Mouse (Mus musculus) MEL (cell line): ENCODE measurements around the gene Rad51. TPM values are rescaled to one million over a fixed set of nuclear protein-coding genes. Genes with fewer than 3 reads are reported as not detected.

Source experiments
- DNase-seq: peaks from one replicate; pipeline ENCODE4 v3.0.0; 2011; ENCODE audit warnings: low read depth, low spot score
- H3K27ac ChIP-seq: 2 replicates; pipeline ENCODE4 v1.5.1; 2012; ENCODE audit warnings: low read depth, mild to moderate bottlenecking, control low read depth, low read length, moderate library complexity; ENCODE audit not compliant: control insufficient read depth
- H3K27me3 ChIP-seq, 2 experiments: fragments of 150-350 bp in 1 of 2; sonication (generic) in 1 of 2; 2 replicates each; pipeline ENCODE4 v1.6.1; 2012; ENCODE audit warnings: low read length in 2 of 2, mild to moderate bottlenecking in 2 of 2, improper control_type of control experiment in 1 of 2, moderate library complexity in 1 of 2; ENCODE audit not compliant: insufficient read depth in 2 of 2, control insufficient read depth in 1 of 2
- H3K36me3 ChIP-seq, 2 experiments: 2 replicates each; pipeline ENCODE4 v1.6.1; 2012 to 2014; ENCODE audit warnings: low read length in 2 of 2, improper control_type of control experiment in 1 of 2, inconsistent platforms in 1 of 2, mild to moderate bottlenecking in 1 of 2; ENCODE audit not compliant: insufficient read depth in 2 of 2, control insufficient read depth in 1 of 2
- H3K4me1 ChIP-seq, 2 experiments: fragments of 150-350 bp in 1 of 2; sonication (generic) in 1 of 2; 2 replicates each; pipeline ENCODE4 v1.6.1; 2012; ENCODE audit warnings: low read length in 2 of 2, improper control_type of control experiment in 1 of 2, mild to moderate bottlenecking in 1 of 2; ENCODE audit not compliant: insufficient read depth in 2 of 2, control insufficient read depth in 1 of 2
- H3K4me3 ChIP-seq, 2 experiments: fragments of 150-350 bp in 1 of 2; sonication (generic) in 1 of 2; 2 replicates each; pipeline ENCODE4 v1.5.1; 2012; ENCODE audit warnings: low read depth in 2 of 2, low read length in 2 of 2, mild to moderate bottlenecking in 2 of 2, moderate library complexity in 2 of 2, control low read depth in 1 of 2, improper control_type of control experiment in 1 of 2; ENCODE audit not compliant: control insufficient read depth in 1 of 2, insufficient read depth in 1 of 2
- H3K79me2 ChIP-seq: 2 replicates; pipeline ENCODE4 v1.6.1; 2012; ENCODE audit warnings: mild to moderate bottlenecking, low read length, moderate library complexity; ENCODE audit not compliant: control insufficient read depth, poor library complexity, insufficient read depth
- H3K9ac ChIP-seq: 2 replicates; pipeline ENCODE4 v1.6.1; 2012; ENCODE audit warnings: low read depth, mild to moderate bottlenecking, control low read depth, low read length, moderate library complexity; ENCODE audit not compliant: control insufficient read depth, poor library complexity, severe bottlenecking
- H3K9me3 ChIP-seq: fragments of 150-350 bp; sonication (generic); replicated peaks from 2 replicates; pipeline ENCODE4 v1.6.1; 2012; ENCODE audit warnings: mild to moderate bottlenecking, low read length, improper control_type of control experiment, moderate library complexity; ENCODE audit not compliant: insufficient read depth
- BHLHE40 ChIP-seq: IDR thresholded peaks from 2 replicates; pipeline ENCODE4 v1.6.1; 2012; ENCODE audit warnings: low read depth, mild to moderate bottlenecking, inconsistent platforms, low read length, improper control_type of control experiment, borderline replicate concordance
- CHD1 ChIP-seq: IDR thresholded peaks from 2 replicates; pipeline ENCODE4 v1.6.1; 2012; ENCODE audit warnings: low read depth, mild to moderate bottlenecking, inconsistent platforms, low read length, improper control_type of control experiment
- CHD2 ChIP-seq: IDR thresholded peaks from 2 replicates; pipeline ENCODE4 v1.6.1; 2011; ENCODE audit warnings: low read length, improper control_type of control experiment
- CTCF ChIP-seq, 3 experiments: IDR thresholded peaks in 2 of 3; conservative IDR thresholded peaks in 1 of 3; 2 replicates each; pipeline ENCODE4 v1.5.1; 2011 to 2012; ENCODE audit warnings: low read length in 3 of 3, low read depth in 2 of 3, mild to moderate bottlenecking in 2 of 3, improper control_type of control experiment in 1 of 3, inconsistent platforms in 1 of 3, mixed read lengths in 1 of 3, moderate library complexity in 1 of 3; ENCODE audit not compliant: control insufficient read depth in 1 of 3, insufficient read depth in 1 of 3, poor library complexity in 1 of 3, severe bottlenecking in 1 of 3
- E2F4 ChIP-seq: IDR thresholded peaks from 2 replicates; pipeline ENCODE4 v1.6.1; 2011; ENCODE audit warnings: low read depth, low read length, improper control_type of control experiment, borderline replicate concordance
- ELF1 ChIP-seq: IDR thresholded peaks from 2 replicates; pipeline ENCODE4 v1.6.1; 2014; ENCODE audit warnings: low read depth, mild to moderate bottlenecking, inconsistent platforms, low read length, improper control_type of control experiment, moderate library complexity
- EP300 ChIP-seq, 2 experiments: IDR thresholded peaks; 2 replicates each; pipeline ENCODE4 v1.6.1; 2011; ENCODE audit warnings: improper control_type of control experiment in 2 of 2, low read length in 2 of 2, low read depth in 1 of 2, mild to moderate bottlenecking in 1 of 2
- ETS1 ChIP-seq: IDR thresholded peaks from 2 replicates; pipeline ENCODE4 v1.6.1; 2012; ENCODE audit warnings: low read depth, mild to moderate bottlenecking, inconsistent platforms, low read length, improper control_type of control experiment, moderate library complexity
- GABPA ChIP-seq: IDR thresholded peaks from 2 replicates; pipeline ENCODE4 v1.6.1; 2012; ENCODE audit warnings: low read depth, mild to moderate bottlenecking, inconsistent platforms, low read length, improper control_type of control experiment, moderate library complexity
- GATA1 ChIP-seq: IDR thresholded peaks from 2 replicates; pipeline ENCODE4 v1.6.1; 2011; ENCODE audit warnings: low read depth, low read length, improper control_type of control experiment
- HCFC1 ChIP-seq: IDR thresholded peaks from 2 replicates; pipeline ENCODE4 v1.6.1; 2012; ENCODE audit warnings: low read depth, mild to moderate bottlenecking, inconsistent platforms, low read length, improper control_type of control experiment, moderate library complexity
- JUND ChIP-seq: IDR thresholded peaks from 2 replicates; pipeline ENCODE4 v1.6.1; 2011; ENCODE audit warnings: low read depth, mild to moderate bottlenecking, improper control_type of control experiment, low read length
- KAT2A ChIP-seq: conservative IDR thresholded peaks from 2 replicates; pipeline ENCODE4 v1.6.1; 2012; ENCODE audit warnings: low read depth, low read length, improper control_type of control experiment, inconsistent platforms
- MAFK ChIP-seq: IDR thresholded peaks from 2 replicates; pipeline ENCODE4 v1.6.1; 2011; ENCODE audit warnings: low read depth, mild to moderate bottlenecking, low read length, improper control_type of control experiment, borderline replicate concordance
- MAX ChIP-seq: IDR thresholded peaks from 2 replicates; pipeline ENCODE4 v1.6.1; 2011; ENCODE audit warnings: low read length, improper control_type of control experiment
- MAZ ChIP-seq: IDR thresholded peaks from 2 replicates; pipeline ENCODE4 v1.6.1; 2012; ENCODE audit warnings: low read depth, mild to moderate bottlenecking, inconsistent platforms, low read length, improper control_type of control experiment
- MEF2A ChIP-seq: IDR thresholded peaks from 2 replicates; pipeline ENCODE4 v1.6.1; 2014; ENCODE audit warnings: low read depth, mild to moderate bottlenecking, inconsistent platforms, low read length, improper control_type of control experiment; ENCODE audit not compliant: poor library complexity, insufficient replicate concordance, severe bottlenecking; ENCODE audit errors: extremely low read depth
- MXI1 ChIP-seq: IDR thresholded peaks from 2 replicates; pipeline ENCODE4 v1.6.1; 2011; ENCODE audit warnings: mild to moderate bottlenecking, low read depth, low read length, improper control_type of control experiment
- MYB ChIP-seq: IDR thresholded peaks from 2 replicates; pipeline ENCODE4 v1.6.1; 2011; ENCODE audit warnings: mild to moderate bottlenecking, low read depth, low read length, improper control_type of control experiment
- MYC ChIP-seq: IDR thresholded peaks from 2 replicates; pipeline ENCODE4 v1.6.1; 2011; ENCODE audit warnings: low read depth, mild to moderate bottlenecking, low read length, improper control_type of control experiment, moderate library complexity
- NELFE ChIP-seq: IDR thresholded peaks from 2 replicates; pipeline ENCODE4 v1.6.1; 2011; ENCODE audit warnings: low read depth, low read length, improper control_type of control experiment
- NRF1 ChIP-seq: IDR thresholded peaks from 2 replicates; pipeline ENCODE4 v1.6.1; 2014; ENCODE audit warnings: low read depth, mild to moderate bottlenecking, inconsistent platforms, low read length, improper control_type of control experiment, moderate library complexity; ENCODE audit not compliant: poor library complexity, insufficient read depth, severe bottlenecking
- POLR2A ChIP-seq, 2 experiments: IDR thresholded peaks; 2 replicates each; pipeline ENCODE4 v1.6.1; 2011 to 2012; ENCODE audit warnings: low read length in 2 of 2, mild to moderate bottlenecking in 2 of 2, control low read depth in 1 of 2, improper control_type of control experiment in 1 of 2, low read depth in 1 of 2, moderate library complexity in 1 of 2; ENCODE audit not compliant: control insufficient read depth in 1 of 2, insufficient read depth in 1 of 2, poor library complexity in 1 of 2
- RAD21 ChIP-seq: IDR thresholded peaks from 2 replicates; pipeline ENCODE4 v1.6.1; 2011; ENCODE audit warnings: mild to moderate bottlenecking, low read depth, low read length, improper control_type of control experiment
- RCOR1 ChIP-seq: IDR thresholded peaks from 2 replicates; pipeline ENCODE4 v1.6.1; 2012; ENCODE audit warnings: low read depth, mild to moderate bottlenecking, inconsistent platforms, low read length, improper control_type of control experiment
- SIN3A ChIP-seq: IDR thresholded peaks from 2 replicates; pipeline ENCODE4 v1.6.1; 2012; ENCODE audit warnings: low read length, improper control_type of control experiment, inconsistent platforms
- TAL1 ChIP-seq: IDR thresholded peaks from 2 replicates; pipeline ENCODE4 v1.6.1; 2012; ENCODE audit warnings: mild to moderate bottlenecking, inconsistent platforms, low read length, moderate library complexity, mixed read lengths
- TBP ChIP-seq: IDR thresholded peaks from 2 replicates; pipeline ENCODE4 v1.8.0; 2011; ENCODE audit warnings: low read depth, low read length, improper control_type of control experiment
- TCF12 ChIP-seq: IDR thresholded peaks from 2 replicates; pipeline ENCODE4 v1.6.1; 2014; ENCODE audit warnings: low read depth, mild to moderate bottlenecking, inconsistent platforms, low read length, improper control_type of control experiment, moderate library complexity
- UBTF ChIP-seq: IDR thresholded peaks from 2 replicates; pipeline ENCODE4 v1.6.1; 2012; ENCODE audit warnings: low read depth, mild to moderate bottlenecking, inconsistent platforms, low read length, improper control_type of control experiment, moderate library complexity, borderline replicate concordance; ENCODE audit not compliant: insufficient read depth
- USF1 ChIP-seq: IDR thresholded peaks from 2 replicates; pipeline ENCODE4 v1.6.1; 2014; ENCODE audit warnings: low read depth, mild to moderate bottlenecking, inconsistent platforms, low read length, improper control_type of control experiment, moderate library complexity
- ZC3H11A ChIP-seq: IDR thresholded peaks from 2 replicates; pipeline ENCODE4 v1.6.1; 2012; ENCODE audit warnings: low read depth, mild to moderate bottlenecking, inconsistent platforms, low read length, improper control_type of control experiment
- ZKSCAN1 ChIP-seq: IDR thresholded peaks from 2 replicates; pipeline ENCODE4 v1.6.1; 2012; ENCODE audit warnings: low read depth, mild to moderate bottlenecking, inconsistent platforms, low read length, improper control_type of control experiment, moderate library complexity
- ZMIZ1 ChIP-seq: IDR thresholded peaks from 2 replicates; pipeline ENCODE4 v1.6.1; 2012; ENCODE audit warnings: low read depth, mild to moderate bottlenecking, inconsistent platforms, low read length, improper control_type of control experiment, moderate library complexity
- ZNF384 ChIP-seq: IDR thresholded peaks from 2 replicates; pipeline ENCODE4 v1.6.1; 2012; ENCODE audit warnings: low read depth, mild to moderate bottlenecking, inconsistent platforms, low read length, improper control_type of control experiment
- polyA plus RNA-seq, 2 experiments: library from polyadenylated mRNA; stranded (reverse) in 1 of 2; unstranded in 1 of 2; fragments of >175 nt in 1 of 2; fragments of >200 nt in 1 of 2; gene quantifications; 2 replicates each; pipeline versions ENCODE4 v1.2.1 to v1.2.4; 2012; ENCODE audit warnings: low replicate concordance in 2 of 2, low read depth in 1 of 2; ENCODE audit not compliant: insufficient read length in 2 of 2, insufficient read depth in 1 of 2, missing spikeins in 1 of 2
- total RNA-seq: library from RNA; depleted of rRNA; stranded (reverse); fragments of 300-350 nt; gene quantifications from 2 replicates; pipeline ENCODE4 v1.2.3, GENCODE M21; 2012; rRNA removed

Rad51 gene
- total RNA-seq, result 23.5 and 24.3 TPM in 2 replicates
- polyA plus RNA-seq, result 10 to 100 TPM in 1 of 2 experiments, not detected in 1; 51.8 TPM

DNA sequence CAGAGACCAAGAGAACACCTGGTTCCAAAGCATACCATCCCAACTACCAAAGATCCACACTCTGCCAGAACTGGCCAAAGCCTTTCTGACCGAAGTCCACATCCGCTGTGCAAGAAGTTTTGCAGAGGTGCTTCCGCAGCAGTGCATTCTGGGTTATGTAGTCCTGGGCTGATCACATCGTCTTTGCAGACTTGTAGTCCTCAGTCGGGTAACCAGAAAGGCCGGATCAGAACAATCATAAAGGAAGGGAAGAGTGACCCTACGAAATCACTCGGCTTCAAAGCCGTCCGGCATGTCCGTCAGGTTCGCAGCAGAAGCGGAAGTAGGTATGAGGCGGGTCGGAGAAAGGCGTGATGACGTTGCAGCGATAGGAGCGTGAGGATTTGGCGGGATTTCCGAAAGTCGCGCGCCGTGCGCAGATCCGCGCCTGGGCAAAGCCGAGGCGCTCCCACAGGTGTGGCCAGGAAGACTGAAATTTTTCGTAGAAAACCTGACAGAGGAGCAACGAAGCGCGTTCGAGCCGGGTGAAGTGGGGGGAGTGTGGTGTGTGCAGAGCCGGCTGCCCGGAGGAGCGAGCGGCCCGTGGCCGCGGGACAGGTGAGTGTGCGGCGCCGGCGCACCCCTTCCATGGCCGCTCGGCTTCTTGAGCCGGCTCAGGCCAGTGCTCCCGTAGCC lies at the start of gene Rad51:
Rad51 (plus strand) TSS at position 356 of the 675 bp plus-strand sequence.
- peak within 1 kb of the TSS; percentile 88 for H3K9ac ChIP-seq
- H3K9me3 ChIP-seq, result no peaks in the 10 kb centered on the region
- H3K4me1 ChIP-seq, result peaks cover 0 to 5% of the 10 kb centered on the region in 2 experiments; a peak in 2 of 4 replicates
- peak within 1 kb of the TSS; percentile 55 to 91 for H3K4me3 ChIP-seq
- peaks cover 2 to 13% of the 10 kb centered on the region in 2 experiments; a peak in 3 of 4 replicates for H3K36me3 ChIP-seq
- peak within 1 kb of the TSS; percentile 99 for H3K27ac ChIP-seq
- DNase-seq, result peak; percentile 95
- H3K27me3 ChIP-seq, result no peaks in the 10 kb centered on the region
- H3K79me2 ChIP-seq, result peaks cover 20% of the 10 kb centered on the region
- peak; percentile 96 for TF ChIP-seq MAX
- no peak for TF ChIP-seq RCOR1
- peak; percentile 89; the same call in 1 of the 2 replicates for TF ChIP-seq ELF1
- peak; percentile 54 for TF ChIP-seq ETS1
- no peak for TF ChIP-seq RAD21
- TF ChIP-seq TAL1, result no peak
- peak; percentile 93 for TF ChIP-seq SIN3A
- no peak for TF ChIP-seq JUND
- no peak for TF ChIP-seq MAFK
- TF ChIP-seq GABPA, result no peak
- TF ChIP-seq ZNF384, result no peak; the same call in 1 of the 2 replicates
- peak; percentile 96 for TF ChIP-seq E2F4
- peak; percentile 65 for TF ChIP-seq TCF12
- peak; percentile 55; the same call in 1 of the 2 replicates for TF ChIP-seq TBP
- TF ChIP-seq CHD2, result peak; percentile 44; the same call in 1 of the 2 replicates
- no peak for TF ChIP-seq MEF2A
- TF ChIP-seq NRF1, result peak; percentile 65
- TF ChIP-seq CTCF (IDR thresholded peaks at IDR 0.05 in 2 of 3, conservative IDR thresholded peaks at IDR 0.05 in 1 of 3; ENCODE audit: control insufficient read depth in 1 of 3, insufficient read depth in 1 of 3, low read depth in 2 of 3, low read length in 3 of 3, poor library complexity in 1 of 3, severe bottlenecking in 1 of 3), result no peak
- TF ChIP-seq EP300 (IDR thresholded peaks at IDR 0.05; ENCODE audit: low read depth in 1 of 2, low read length in 2 of 2), result no peak; a peak in 1 of 4 replicates
- peak; percentile 96 for TF ChIP-seq KAT2A
- no peak; the same call in 1 of the 2 replicates for TF ChIP-seq MAZ
- 0 out of 2 replicates have a peak, but pooled peaks have one; percentile 2 for TF ChIP-seq USF1
- peak; percentile 47; the same call in 1 of the 2 replicates for TF ChIP-seq ZKSCAN1
- no peak for TF ChIP-seq UBTF
- peak; percentile 100 for TF ChIP-seq HCFC1
- TF ChIP-seq MYC, result peak; percentile 77; the same call in 1 of the 2 replicates
- no peak for TF ChIP-seq ZC3H11A
- TF ChIP-seq GATA1, result peak; percentile 59; the same call in 1 of the 2 replicates
- peak; percentile 90 for TF ChIP-seq MXI1
- peak; percentile 43 to 78; a peak in 3 of 4 replicates for TF ChIP-seq POLR2A (IDR thresholded peaks at IDR 0.05; ENCODE audit: control insufficient read depth in 1 of 2, insufficient read depth in 1 of 2, low read depth in 1 of 2, low read length in 2 of 2, poor library complexity in 1 of 2)
- no peak for TF ChIP-seq MYB
- TF ChIP-seq NELFE, result peak; percentile 80
- TF ChIP-seq CHD1, result no peak
- TF ChIP-seq ZMIZ1, result peak; percentile 78
- no peak for TF ChIP-seq BHLHE40
